Mouse (Mus musculus): ENCODE measurements at regions not wholly inside any gene's neighbourhood (a gene's known extent, or its start where the extent isn't known, plus 50 kb on each side); places are given as distances from the start of the nearest gene placed in this dataset.
"Not testable (repeated sequence)": the region's sequence is repeated elsewhere in the genome, so short reads cannot be mapped to it uniquely, and the experiment has no call there.

- 88% methylated on average over 1 of the region's 1 CpGs for WGBS
- H3K9ac ChIP-seq (replicated peaks; ENCODE audit: low read depth, low read length): no peak overlapping the region
- ATAC-seq (ENCODE audit: low read depth): no peak
- no peaks in the 10 kb centered on the region for H3K4me1 ChIP-seq (ENCODE audit: control insufficient read depth, insufficient read depth, low read length)
- no peak overlapping the region for H3K4me2 ChIP-seq (ENCODE audit: low read depth, low read length)
- no peaks in the 10 kb centered on the region for H3K36me3 ChIP-seq (ENCODE audit: control insufficient read depth, insufficient read depth, low read length)
- H3K27ac ChIP-seq (ENCODE audit: low read depth, low read length): no peak overlapping the region
- H3K9me3 ChIP-seq (ENCODE audit: control insufficient read depth, low read length): no peaks in the 10 kb centered on the region
- H3K27me3 ChIP-seq (ENCODE audit: control insufficient read depth, insufficient read depth, low read length): no peaks in the 10 kb centered on the region
- H3K4me3 ChIP-seq (ENCODE audit: low read depth, low read length): no peak overlapping the region
Measured at GRCm38 (mm10) chr3:22681999-22682648, 605.7 kb downstream of the Tbl1xr1 start.

- no peak overlapping the region for H3K9ac ChIP-seq (replicated peaks; ENCODE audit: low read depth, low read length)
- no peaks in the 10 kb centered on the region for H3K4me1 ChIP-seq (ENCODE audit: control insufficient read depth, insufficient read depth, low read length)
- H3K9me3 ChIP-seq (ENCODE audit: control insufficient read depth, low read length): no peaks in the 10 kb centered on the region
- no peak overlapping the region for H3K4me3 ChIP-seq (ENCODE audit: low read depth, low read length)
- ATAC-seq (ENCODE audit: low read depth): no peak
- H3K4me2 ChIP-seq (ENCODE audit: low read depth, low read length): no peak overlapping the region
- no peak overlapping the region for H3K27ac ChIP-seq (ENCODE audit: low read depth, low read length)
- H3K27me3 ChIP-seq (ENCODE audit: control insufficient read depth, insufficient read depth, low read length): no peaks in the 10 kb centered on the region
- H3K36me3 ChIP-seq (ENCODE audit: control insufficient read depth, insufficient read depth, low read length): no peaks in the 10 kb centered on the region
Measured at GRCm38 (mm10) chr3:22699317-22699716, 622.9 kb downstream of the Tbl1xr1 start.

GRCm38 (mm10) chr3:22701486-22701885, 625.0 kb downstream of the Tbl1xr1 start:
- not testable (repeated sequence) for H3K4me2 ChIP-seq (ENCODE audit: low read depth, low read length); H3K4me1 ChIP-seq (ENCODE audit: control insufficient read depth, insufficient read depth, low read length)

GRCm38 (mm10) chr3:22705673-22706072, 629.2 kb downstream of the Tbl1xr1 start:
- no peak for ATAC-seq (ENCODE audit: low read depth)
- H3K27ac ChIP-seq (ENCODE audit: low read depth, low read length): no peak overlapping the region
- no peak overlapping the region for H3K9ac ChIP-seq (replicated peaks; ENCODE audit: low read depth, low read length)
- no peaks in the 10 kb centered on the region for H3K36me3 ChIP-seq (ENCODE audit: control insufficient read depth, insufficient read depth, low read length)
- no peak overlapping the region for H3K4me3 ChIP-seq (ENCODE audit: low read depth, low read length)
- 66% methylated on average over 12 of the region's 17 CpGs for WGBS
- no peaks in the 10 kb centered on the region for H3K4me1 ChIP-seq (ENCODE audit: control insufficient read depth, insufficient read depth, low read length)
- no peaks in the 10 kb centered on the region for H3K27me3 ChIP-seq (ENCODE audit: control insufficient read depth, insufficient read depth, low read length)
- H3K9me3 ChIP-seq (ENCODE audit: control insufficient read depth, low read length): no peaks in the 10 kb centered on the region
- H3K4me2 ChIP-seq (ENCODE audit: low read depth, low read length): no peak overlapping the region

More at GRCm38 (mm10) chr3:22701486-22701885, 625.0 kb downstream of the Tbl1xr1 start:
- not testable (repeated sequence) for H3K36me3 ChIP-seq (ENCODE audit: control insufficient read depth, insufficient read depth, low read length); ATAC-seq (ENCODE audit: low read depth); H3K4me3 ChIP-seq (ENCODE audit: low read depth, low read length); H3K9ac ChIP-seq (replicated peaks; ENCODE audit: low read depth, low read length); H3K27ac ChIP-seq (ENCODE audit: low read depth, low read length); H3K9me3 ChIP-seq (ENCODE audit: control insufficient read depth, low read length); H3K27me3 ChIP-seq (ENCODE audit: control insufficient read depth, insufficient read depth, low read length)
- 83% methylated on average over 5 of the region's 5 CpGs for WGBS

- Histone ChIP-seq H3K36me3 (ENCODE audit: control insufficient read depth, insufficient read depth, low read length) (no peaks in the 10 kb centered on the region), H3K9ac (replicated peaks; ENCODE audit: low read depth, low read length) (no peak overlapping the region), H3K4me3 (ENCODE audit: low read depth, low read length) (no peak overlapping the region), H3K27me3 (ENCODE audit: control insufficient read depth, insufficient read depth, low read length) (no peaks in the 10 kb centered on the region), H3K4me2 (ENCODE audit: low read depth, low read length) (no peak overlapping the region), H3K4me1 (ENCODE audit: control insufficient read depth, insufficient read depth, low read length) (no peaks in the 10 kb centered on the region), H3K27ac (ENCODE audit: low read depth, low read length) (no peak overlapping the region), H3K9me3 (ENCODE audit: control insufficient read depth, low read length) (no peaks in the 10 kb centered on the region)
- peak; percentile 77 for ATAC-seq (ENCODE audit: low read depth)
Measured at GRCm38 (mm10) chr3:22745026-22745425, 668.6 kb downstream of the Tbl1xr1 start.
